Mouse (Mus musculus): ENCODE results near the gene Mpz. TPM values are rescaled to one million over a fixed set of nuclear protein-coding genes. Genes with fewer than 3 reads are reported as not detected.

Gene Mpz
- total RNA-seq, 1 experiment, result 0.36 TPM

DNA sequence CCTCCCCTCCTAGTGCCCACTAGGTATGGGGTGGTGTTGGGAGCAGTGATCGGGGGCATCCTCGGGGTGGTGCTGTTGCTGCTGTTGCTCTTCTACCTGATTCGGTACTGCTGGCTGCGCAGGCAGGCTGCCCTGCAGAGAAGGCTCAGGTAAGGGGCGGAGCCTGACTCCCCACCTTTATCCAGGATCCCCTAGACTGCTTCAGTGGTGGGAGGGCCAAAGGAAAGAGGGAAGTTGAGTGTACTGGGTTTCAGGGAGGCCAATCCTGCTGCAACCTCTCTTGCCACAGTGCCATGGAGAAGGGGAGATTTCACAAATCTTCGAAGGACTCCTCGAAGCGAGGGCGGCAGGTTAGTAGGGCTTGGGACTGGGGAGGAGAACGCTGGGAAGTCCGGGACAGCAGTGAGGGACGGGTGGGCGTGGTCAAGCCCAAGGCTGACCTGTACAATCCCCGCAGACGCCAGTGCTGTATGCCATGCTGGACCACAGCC is 9.0 kb downstream of the Mpz start:
- Histone ChIP-seq H3K9me3 (ENCODE audit: control insufficient read depth, insufficient read depth, low read depth, low read length) (no peaks in the 10 kb centered on the region), H3K4me1 (ENCODE audit: control insufficient read depth in 2 of 2, insufficient read depth in 2 of 2, low read length in 2 of 2, poor library complexity in 1 of 2) (peaks cover 0 to 8% of the 10 kb centered on the region in 2 experiments; a peak in 2 of 4 replicates), H3K27ac (ENCODE audit: insufficient read depth, low read depth, low read length, poor library complexity, severe bottlenecking) (no peak overlapping the region), H3K9ac (ENCODE audit: insufficient read depth, low read depth, low read length, poor library complexity, severe bottlenecking) (peak overlapping the region; percentile 13; the same call in 1 of the 2 replicates), H3K36me3 (ENCODE audit: control insufficient read depth, insufficient read depth, low read length, poor library complexity, severe bottlenecking) (no peaks in the 10 kb centered on the region), H3K4me3 (ENCODE audit: insufficient read depth in 1 of 2, low read depth in 1 of 2, low read length in 2 of 2, poor library complexity in 1 of 2, severe bottlenecking in 1 of 2) (peak overlapping the region; percentile 33 to 49)
- in situ Hi-C loops (cut with MboI; ENCODE audit: low sequenced_read_pairs in 2 of 2, unreplicated experiment in 2 of 2), result no loop called here
- no peak for DNase-seq (ENCODE audit: low read depth, low spot score)
- no peak for TF ChIP-seq HCFC1 (IDR thresholded peaks at IDR 0.05; ENCODE audit: borderline replicate concordance, insufficient read depth, low read length)
- no peak for TF ChIP-seq CHD2 (IDR thresholded peaks at IDR 0.05; ENCODE audit: low read depth, low read length)
- no peak for TF ChIP-seq ZNF384 (IDR thresholded peaks at IDR 0.05; ENCODE audit: low read depth, low read length)
- TF ChIP-seq ZC3H11A (IDR thresholded peaks at IDR 0.05; ENCODE audit: borderline replicate concordance, low read depth, low read length), result no peak
- TF ChIP-seq MAFK (IDR thresholded peaks at IDR 0.05; ENCODE audit: insufficient read depth, low read depth, low read length), result no peak

DNA sequence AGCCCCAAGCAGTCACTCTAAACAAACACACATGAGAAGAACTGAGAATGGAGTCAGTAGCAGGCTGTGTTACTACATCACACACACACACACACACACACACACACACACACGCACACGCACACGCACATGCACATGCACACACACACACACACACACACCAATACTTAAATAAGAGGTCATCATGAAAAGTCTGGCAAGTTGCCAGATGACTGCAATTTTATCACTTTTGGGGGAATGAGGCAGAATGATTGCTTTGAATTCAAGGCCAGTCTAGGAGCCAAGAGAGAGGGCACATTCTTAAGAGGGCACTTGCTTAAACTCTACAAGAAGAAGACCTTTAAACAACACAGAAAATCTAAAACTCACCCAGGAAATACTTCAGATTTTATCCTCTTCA is 12.0 kb downstream of the Mpz start:
- Histone ChIP-seq H3K9me3 (ENCODE audit: control insufficient read depth, insufficient read depth, low read depth, low read length) (no peaks in the 10 kb centered on the region), H3K4me3 (ENCODE audit: insufficient read depth in 1 of 2, low read depth in 1 of 2, low read length in 2 of 2, poor library complexity in 1 of 2, severe bottlenecking in 1 of 2) (no peak overlapping the region), H3K36me3 (ENCODE audit: control insufficient read depth, insufficient read depth, low read length, poor library complexity, severe bottlenecking) (no peaks in the 10 kb centered on the region), H3K27ac (ENCODE audit: insufficient read depth, low read depth, low read length, poor library complexity, severe bottlenecking) (no peak overlapping the region), H3K9ac (ENCODE audit: insufficient read depth, low read depth, low read length, poor library complexity, severe bottlenecking) (no peak overlapping the region), H3K4me1 (ENCODE audit: control insufficient read depth in 2 of 2, insufficient read depth in 2 of 2, low read length in 2 of 2, poor library complexity in 1 of 2) (peaks cover 0 to 7% of the 10 kb centered on the region in 2 experiments; a peak in 1 of 4 replicates)
- in situ Hi-C loops (cut with MboI; ENCODE audit: low sequenced_read_pairs in 2 of 2, unreplicated experiment in 2 of 2), result no loop called here
- TF ChIP-seq CHD2 (IDR thresholded peaks at IDR 0.05; ENCODE audit: low read depth, low read length) (no peak), ZC3H11A (IDR thresholded peaks at IDR 0.05; ENCODE audit: borderline replicate concordance, low read depth, low read length) (no peak), MAFK (IDR thresholded peaks at IDR 0.05; ENCODE audit: insufficient read depth, low read depth, low read length) (no peak), HCFC1 (IDR thresholded peaks at IDR 0.05; ENCODE audit: borderline replicate concordance, insufficient read depth, low read length) (no peak), ZNF384 (IDR thresholded peaks at IDR 0.05; ENCODE audit: low read depth, low read length) (no peak)
- no peak for DNase-seq (ENCODE audit: low read depth, low spot score)

DNA sequence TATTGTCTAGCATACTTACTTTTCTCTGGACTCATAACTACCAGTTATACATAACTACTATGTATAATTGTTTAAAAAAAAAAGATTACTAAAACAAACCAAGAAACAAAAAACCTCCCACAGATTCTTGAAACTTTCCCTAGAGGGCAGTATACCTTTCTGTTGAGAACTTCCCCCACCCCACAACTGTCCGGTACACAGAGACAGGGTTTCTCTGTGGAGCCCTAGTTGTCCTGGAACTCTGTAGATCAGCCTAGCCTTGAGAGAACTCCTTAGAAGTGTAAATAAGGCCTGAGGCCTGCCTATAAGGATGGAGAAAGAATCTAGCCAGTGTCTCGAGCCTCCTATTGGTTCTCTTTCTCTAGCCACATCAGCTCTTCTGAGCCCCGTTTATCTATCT is 13.7 kb downstream of the Mpz start:
- DNase-seq (ENCODE audit: low read depth, low spot score), result no peak
- Histone ChIP-seq H3K36me3 (ENCODE audit: control insufficient read depth, insufficient read depth, low read length, poor library complexity, severe bottlenecking) (no peaks in the 10 kb centered on the region), H3K27ac (ENCODE audit: insufficient read depth, low read depth, low read length, poor library complexity, severe bottlenecking) (no peak overlapping the region), H3K4me1 (ENCODE audit: control insufficient read depth in 2 of 2, insufficient read depth in 2 of 2, low read length in 2 of 2, poor library complexity in 1 of 2) (peaks cover 0 to 6% of the 10 kb centered on the region in 2 experiments; a peak in 1 of 4 replicates), H3K9me3 (ENCODE audit: control insufficient read depth, insufficient read depth, low read depth, low read length) (no peaks in the 10 kb centered on the region), H3K4me3 (ENCODE audit: insufficient read depth in 1 of 2, low read depth in 1 of 2, low read length in 2 of 2, poor library complexity in 1 of 2, severe bottlenecking in 1 of 2) (no peak overlapping the region), H3K9ac (ENCODE audit: insufficient read depth, low read depth, low read length, poor library complexity, severe bottlenecking) (no peak overlapping the region)
- TF ChIP-seq CHD2 (IDR thresholded peaks at IDR 0.05; ENCODE audit: low read depth, low read length) (no peak), ZNF384 (IDR thresholded peaks at IDR 0.05; ENCODE audit: low read depth, low read length) (no peak), ZC3H11A (IDR thresholded peaks at IDR 0.05; ENCODE audit: borderline replicate concordance, low read depth, low read length) (no peak), MAFK (IDR thresholded peaks at IDR 0.05; ENCODE audit: insufficient read depth, low read depth, low read length) (no peak), HCFC1 (IDR thresholded peaks at IDR 0.05; ENCODE audit: borderline replicate concordance, insufficient read depth, low read length) (no peak)
- in situ Hi-C loops (cut with MboI; ENCODE audit: low sequenced_read_pairs in 2 of 2, unreplicated experiment in 2 of 2), result no loop called here

DNA sequence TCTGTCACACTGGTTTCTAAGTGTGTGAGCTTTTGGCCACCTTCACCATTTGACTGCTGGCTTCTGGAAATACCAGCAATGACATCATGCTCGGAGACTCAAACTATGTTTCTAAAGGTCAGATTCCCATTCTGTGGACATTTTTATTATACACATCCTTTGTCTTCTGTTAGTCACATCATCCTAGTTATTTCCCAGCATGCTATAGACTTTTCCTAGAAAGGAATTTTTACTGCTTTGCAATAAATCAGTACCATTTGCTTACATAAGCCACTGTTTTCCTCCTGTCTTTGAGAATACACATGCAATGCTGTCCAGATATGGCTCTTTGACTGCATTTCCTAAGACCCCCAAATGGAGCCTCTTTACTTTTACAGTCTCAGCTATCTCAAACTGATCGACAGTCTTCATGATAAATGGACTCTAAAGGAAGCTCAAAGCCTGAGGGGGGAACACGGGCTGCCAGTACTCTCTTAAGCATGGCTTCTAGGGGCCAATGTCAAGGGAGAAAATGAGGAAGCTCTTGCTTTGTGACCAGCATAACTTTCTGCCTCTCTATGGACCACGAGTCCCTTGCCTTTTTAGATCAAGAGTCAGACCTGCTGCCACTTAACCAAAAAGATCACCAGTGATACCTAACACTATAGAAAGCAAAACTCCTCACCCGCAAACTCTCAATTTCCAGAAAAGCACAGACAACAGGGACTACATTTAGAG is 15.3 kb downstream of the Mpz start:
- Histone ChIP-seq H3K27ac (ENCODE audit: insufficient read depth, low read depth, low read length, poor library complexity, severe bottlenecking) (no peak overlapping the region), H3K9me3 (ENCODE audit: control insufficient read depth, insufficient read depth, low read depth, low read length) (no peaks in the 10 kb centered on the region), H3K36me3 (ENCODE audit: control insufficient read depth, insufficient read depth, low read length, poor library complexity, severe bottlenecking) (no peaks in the 10 kb centered on the region), H3K9ac (ENCODE audit: insufficient read depth, low read depth, low read length, poor library complexity, severe bottlenecking) (no peak overlapping the region), H3K4me1 (ENCODE audit: control insufficient read depth in 2 of 2, insufficient read depth in 2 of 2, low read length in 2 of 2, poor library complexity in 1 of 2) (no peaks in the 10 kb centered on the region), H3K4me3 (ENCODE audit: insufficient read depth in 1 of 2, low read depth in 1 of 2, low read length in 2 of 2, poor library complexity in 1 of 2, severe bottlenecking in 1 of 2) (no peak overlapping the region)
- in situ Hi-C loops (cut with MboI; ENCODE audit: low sequenced_read_pairs in 2 of 2, unreplicated experiment in 2 of 2), result no loop called here
- DNase-seq (ENCODE audit: low read depth, low spot score), result no peak
- TF ChIP-seq MAFK (IDR thresholded peaks at IDR 0.05; ENCODE audit: insufficient read depth, low read depth, low read length), result no peak
- TF ChIP-seq ZNF384 (IDR thresholded peaks at IDR 0.05; ENCODE audit: low read depth, low read length), result no peak
- no peak for TF ChIP-seq ZC3H11A (IDR thresholded peaks at IDR 0.05; ENCODE audit: borderline replicate concordance, low read depth, low read length)
- TF ChIP-seq HCFC1 (IDR thresholded peaks at IDR 0.05; ENCODE audit: borderline replicate concordance, insufficient read depth, low read length), result no peak
- TF ChIP-seq CHD2 (IDR thresholded peaks at IDR 0.05; ENCODE audit: low read depth, low read length), result no peak
